Comparison of ENCODE assay signal across 25 mouse cellular contexts in the genomic region with DNA sequence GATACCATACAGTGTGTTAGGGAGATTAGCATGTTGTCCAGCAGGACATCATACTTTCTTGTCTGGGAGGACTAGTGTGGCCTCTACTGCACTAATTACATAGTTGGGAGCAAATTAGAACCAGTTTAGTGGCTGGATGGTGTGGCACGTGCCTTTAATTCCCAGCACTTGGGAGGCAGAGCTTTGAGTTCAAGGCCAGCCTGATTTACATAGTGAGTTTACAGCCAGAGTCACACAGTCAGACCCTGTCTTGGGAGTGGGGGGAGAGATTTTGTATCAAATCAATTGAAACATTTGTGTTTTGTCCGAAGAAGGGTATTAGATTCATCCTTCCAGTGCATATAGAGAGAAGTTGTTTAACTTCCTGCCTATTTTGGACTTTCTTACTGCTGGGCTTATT. TPM values are rescaled to one million over a fixed set of nuclear protein-coding genes. Genes with fewer than 3 reads are reported as not detected.
DNase-seq lines count a peak whose midpoint lies in the region; ATAC-seq and TF ChIP-seq lines count a peak whose summit lies in the region.
"Had no signal": no experiment of that assay in that cellular context is flagged by ENCODE, and none has a peak within 500 bp of the region (broad histone marks: within the 10 kb centered on the region; RNA-seq: fewer than 3 reads in every experiment).

No protein-coding gene starts in this region.

- H3K4me3 ChIP-seq in ES-E14 (ENCODE audit: insufficient read depth in 1 of 2, low read depth in 1 of 2, low read length in 2 of 2, poor library complexity in 1 of 2, severe bottlenecking in 1 of 2): no peak overlapping the region
- no peak overlapping the region for H3K4me3 ChIP-seq in liver, embryonic 11.5 days (ENCODE audit: low read depth, low read length)
- H3K4me3 ChIP-seq: embryonic facial prominence, embryonic 13.5 days; embryonic facial prominence, embryonic 15.5 days; erythroblast, embryonic 14.5 days; forebrain, embryonic 10.5 days; forebrain, embryonic 12.5 days had no signal

- H3K36me3 ChIP-seq in ES-E14 (ENCODE audit: control insufficient read depth, insufficient read depth, low read length, poor library complexity, severe bottlenecking): peaks cover 23% of the 10 kb centered on the region
- peaks cover 8% of the 10 kb centered on the region for H3K36me3 ChIP-seq in liver, embryonic 11.5 days (ENCODE audit: control insufficient read depth, insufficient read depth, low read length)

- no peaks in the 10 kb centered on the region for H3K27me3 ChIP-seq in liver, embryonic 11.5 days (replicated peaks; ENCODE audit: control insufficient read depth, insufficient read depth, low read length)
- H3K27me3 ChIP-seq: CH12.LX; embryonic facial prominence, embryonic 13.5 days; embryonic facial prominence, embryonic 15.5 days; forebrain, embryonic 12.5 days had no signal

- in situ Hi-C loops in ES-E14 (cut with MboI; ENCODE audit: low sequenced_read_pairs in 2 of 2, unreplicated experiment in 2 of 2): no loop called here

- 92% methylated on average over 2 of the region's 2 CpGs for WGBS in liver, embryonic 11.5 days

- H3K4me2 ChIP-seq in liver, embryonic 11.5 days: no peak overlapping the region
- H3K4me2 ChIP-seq: embryonic facial prominence, embryonic 13.5 days; embryonic facial prominence, embryonic 15.5 days; forebrain, embryonic 12.5 days had no signal

- no peak for ATAC-seq in liver, embryonic 11.5 days (replicated peaks; ENCODE audit: low FRiP score)
- ATAC-seq: activated CD4-positive, CD25-positive, alpha-beta regulatory T cell, adult 4 months; CD4-positive, CD25-positive, alpha-beta regulatory T cell, adult 4 months; forebrain, embryonic 14.5 days; forebrain, embryonic 16.5 days had no signal

- H3K9me3 ChIP-seq in ES-E14 (ENCODE audit: control insufficient read depth, insufficient read depth, low read depth, low read length): no peaks in the 10 kb centered on the region
- H3K9me3 ChIP-seq in liver, embryonic 11.5 days (ENCODE audit: control insufficient read depth, low read length): no peaks in the 10 kb centered on the region; the same call in 1 of the 2 replicates
- H3K9me3 ChIP-seq: embryonic facial prominence, embryonic 13.5 days; embryonic facial prominence, embryonic 15.5 days had no signal

- peak overlapping the region; percentile 47; the same call in 1 of the 2 replicates for H3K27ac ChIP-seq in ES-E14 (ENCODE audit: insufficient read depth, low read depth, low read length, poor library complexity, severe bottlenecking)
- H3K27ac ChIP-seq in liver, embryonic 11.5 days (ENCODE audit: low read depth, low read length): no peak overlapping the region
- H3K27ac ChIP-seq: embryonic facial prominence, embryonic 13.5 days; embryonic facial prominence, embryonic 15.5 days; forebrain, embryonic 10.5 days; forebrain, embryonic 12.5 days had no signal

- H3K9ac ChIP-seq in ES-E14 (ENCODE audit: insufficient read depth, low read depth, low read length, poor library complexity, severe bottlenecking): no peak overlapping the region
- H3K9ac ChIP-seq in liver, embryonic 11.5 days (ENCODE audit: low read depth, low read length): no peak overlapping the region
- H3K9ac ChIP-seq: embryonic facial prominence, embryonic 13.5 days; embryonic facial prominence, embryonic 15.5 days; forebrain, embryonic 12.5 days had no signal

- peaks cover 24 to 47% of the 10 kb centered on the region in 2 experiments for H3K4me1 ChIP-seq in ES-E14 (ENCODE audit: control insufficient read depth in 2 of 2, insufficient read depth in 2 of 2, low read length in 2 of 2, poor library complexity in 1 of 2)
- H3K4me1 ChIP-seq in liver, embryonic 11.5 days (replicated peaks; ENCODE audit: control insufficient read depth, insufficient read depth, low read length): peaks cover 6% of the 10 kb centered on the region

- peak; percentile 76 for DNase-seq in heart, adult 11 months
- DNase-seq in heart, adult 8-10 months (ENCODE audit: low spot score): no peak
- DNase-seq in ES-E14 (ENCODE audit: low read depth, low spot score): no peak
- DNase-seq in liver, embryonic 11.5 days (ENCODE audit: low spot score): no peak
- no peak for DNase-seq in cerebellum, adult 11-12 months
- DNase-seq: adrenal gland, adult 8-10 months; adrenal gland, postnatal 14 days; adrenal gland, postnatal 36 days; B cell, adult 2 months; cerebellum, adult 18-20 months; cerebellum, adult 8-10 months; cerebellum, adult 9-11 months; cerebellum, postnatal 14 days; cerebellum, postnatal 36 days; embryo, embryonic 11 days had no signal

TF ChIP-seq in ES-E14, 5 proteins besides CTCF, POLR2A, EP300 and RAD21:
- TF ChIP-seq CHD2 (IDR thresholded peaks at IDR 0.05; ENCODE audit: low read depth, low read length) (no peak), MAFK (IDR thresholded peaks at IDR 0.05; ENCODE audit: insufficient read depth, low read depth, low read length) (no peak), HCFC1 (IDR thresholded peaks at IDR 0.05; ENCODE audit: borderline replicate concordance, insufficient read depth, low read length) (no peak), ZNF384 (IDR thresholded peaks at IDR 0.05; ENCODE audit: low read depth, low read length) (no peak), ZC3H11A (IDR thresholded peaks at IDR 0.05; ENCODE audit: borderline replicate concordance, low read depth, low read length) (no peak)
TF ChIP-seq in ES-E14: peak in this region for 0.

RNA-seq across cellular contexts. Expression of gene Elovl6, which starts 8.7 kb away (rescaled TPM):
- total RNA-seq in heart, adult 8-10 months (2022): 1 to 10 TPM in 2 of 4 experiments, under 1 TPM in 2; 0.40 to 1.1 (median 0.92) TPM
- total RNA-seq in ES-E14 (2012; rRNA removed): 109 and 118 TPM in 2 replicates
- 26.6 and 28.3 TPM in 2 replicates for polyA plus RNA-seq in liver, embryonic 11.5 days (2014; fragmentation: Nextera tagmentation; extraction: Ambion mirVana)

Comparison
In these comparisons a context has a peak if more than half of its experiments do, and no peak if none do; other contexts are left out.
1. RNA of gene Elovl6, which starts 8.7 kb away (total RNA-seq): 109 to 118 TPM in ES-E14; 0.40 to 1.1 TPM in heart, adult 8-10 months; every median in the first group is over 10 times any median in the second.